Mouse (Mus musculus): Measurements from ENCODE around the gene Gorab. TPM values are rescaled to one million over a fixed set of nuclear protein-coding genes. Genes with fewer than 3 reads are reported as not detected.

Gene Gorab
- polyA plus RNA-seq (2014; fragmentation: Nextera tagmentation; extraction: Ambion mirVana), result 19.6 and 25.2 TPM in 2 replicates

DNA sequence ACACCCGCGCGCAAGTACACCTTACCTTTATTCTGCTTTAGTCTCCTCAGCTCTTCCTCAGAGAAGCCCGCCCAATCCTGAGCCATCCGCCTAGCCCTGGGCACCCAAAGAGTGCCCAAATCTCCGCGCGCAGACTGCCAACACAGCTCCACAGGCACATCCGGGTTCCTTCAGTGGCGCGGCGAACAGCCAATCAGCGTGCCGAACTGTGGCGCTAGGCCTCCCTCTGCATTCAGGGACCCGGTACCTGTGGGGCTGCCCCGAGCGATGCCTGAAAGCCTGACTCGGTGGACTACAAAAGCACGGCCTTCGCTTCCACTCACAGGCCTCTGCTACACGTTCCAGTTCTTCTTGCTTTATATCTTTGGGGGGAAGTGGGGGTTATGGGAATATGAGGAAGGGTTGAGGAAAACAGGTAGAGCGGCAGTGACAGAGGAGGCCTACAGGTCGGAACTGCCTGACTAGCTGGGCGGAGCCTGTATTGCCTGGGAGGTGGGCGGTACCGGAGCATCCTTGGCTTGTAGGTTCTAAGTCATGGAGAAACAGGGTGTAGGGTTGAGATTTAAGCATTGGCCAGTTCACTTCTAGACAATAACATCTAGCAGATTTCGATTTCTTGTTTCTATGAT, at the start of gene Gorab:
Gene Gorab (minus strand): TSS at position 172 of the 629 bp plus-strand sequence.
- Histone ChIP-seq H3K4me2 (ENCODE audit: low read depth, low read length) (peak within 1 kb of the TSS; percentile 81), H3K9ac (replicated peaks; ENCODE audit: low read depth, low read length) (peak within 1 kb of the TSS; percentile 80), H3K36me3 (ENCODE audit: control insufficient read depth, insufficient read depth, low read length) (no peaks in the 10 kb centered on the region), H3K4me1 (ENCODE audit: control insufficient read depth, insufficient read depth, low read length) (peaks cover 12% of the 10 kb centered on the region), H3K27ac (ENCODE audit: low read depth, low read length) (peak within 1 kb of the TSS; percentile 85), H3K27me3 (ENCODE audit: control insufficient read depth, insufficient read depth, low read length) (no peaks in the 10 kb centered on the region), H3K4me3 (ENCODE audit: low read depth, low read length) (peak within 1 kb of the TSS; percentile 67), H3K9me3 (ENCODE audit: control insufficient read depth, low read length) (no peaks in the 10 kb centered on the region)
- WGBS, result under 1% methylated on average over 28 of the region's 28 CpGs
- ATAC-seq (ENCODE audit: low read depth), result peak; percentile 100

DNA sequence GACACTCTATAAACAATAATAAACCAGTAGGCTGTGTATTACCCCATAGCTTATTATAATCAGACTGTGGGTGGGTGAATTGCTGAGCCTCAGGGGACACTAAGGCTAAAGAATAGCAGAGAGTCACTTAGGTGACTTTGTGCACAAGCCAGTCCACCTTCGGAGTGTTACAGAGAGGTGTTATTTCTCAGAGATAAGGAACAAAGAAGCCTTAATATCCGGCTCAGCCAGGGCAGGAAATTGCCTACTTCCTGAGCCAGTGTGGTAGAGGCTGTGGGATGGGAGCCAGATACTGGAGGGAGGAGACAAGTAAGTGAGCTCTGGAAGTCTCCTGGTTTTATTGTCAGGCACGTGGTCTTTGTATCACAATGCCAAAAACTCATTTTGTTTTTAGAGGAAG, 40.4 kb upstream of the Gorab start:
- H3K36me3 ChIP-seq (ENCODE audit: control insufficient read depth, insufficient read depth, low read length), result no peaks in the 10 kb centered on the region
- H3K4me3 ChIP-seq (ENCODE audit: low read depth, low read length), result no peak overlapping the region
- no peak overlapping the region for H3K4me2 ChIP-seq (ENCODE audit: low read depth, low read length)
- no peaks in the 10 kb centered on the region for H3K9me3 ChIP-seq (ENCODE audit: control insufficient read depth, low read length)
- no peak overlapping the region for H3K9ac ChIP-seq (replicated peaks; ENCODE audit: low read depth, low read length)
- WGBS, result 33% methylated on average over 3 of the region's 3 CpGs
- no peak for ATAC-seq (ENCODE audit: low read depth)
- no peaks in the 10 kb centered on the region for H3K27me3 ChIP-seq (ENCODE audit: control insufficient read depth, insufficient read depth, low read length)
- no peaks in the 10 kb centered on the region for H3K4me1 ChIP-seq (ENCODE audit: control insufficient read depth, insufficient read depth, low read length)
- no peak overlapping the region for H3K27ac ChIP-seq (ENCODE audit: low read depth, low read length)

DNA sequence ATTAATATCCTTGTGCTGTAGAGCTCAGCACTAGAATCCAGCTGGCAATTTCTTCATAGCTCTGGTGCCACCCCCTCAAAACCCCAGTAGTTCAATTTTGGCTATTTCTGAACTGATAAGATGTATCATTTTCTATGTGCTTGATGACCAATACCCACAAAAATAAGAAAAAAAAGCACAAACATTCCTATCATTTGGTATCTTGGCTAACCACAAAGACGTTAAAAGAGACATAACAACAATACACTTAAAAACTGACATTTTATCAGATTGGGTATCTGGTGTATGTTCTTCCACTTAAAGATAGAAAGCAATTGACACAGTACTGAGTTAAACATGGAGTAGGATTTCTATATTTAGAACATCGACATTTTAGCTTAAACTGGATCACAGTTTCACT, 35.5 kb upstream of the Gorab start:
- no peaks in the 10 kb centered on the region for H3K9me3 ChIP-seq (ENCODE audit: control insufficient read depth, low read length)
- H3K27me3 ChIP-seq (ENCODE audit: control insufficient read depth, insufficient read depth, low read length), result no peaks in the 10 kb centered on the region
- no peak overlapping the region for H3K4me2 ChIP-seq (ENCODE audit: low read depth, low read length)
- no peaks in the 10 kb centered on the region for H3K36me3 ChIP-seq (ENCODE audit: control insufficient read depth, insufficient read depth, low read length)
- WGBS, result 90% methylated on average over 2 of the region's 2 CpGs
- H3K4me3 ChIP-seq (ENCODE audit: low read depth, low read length), result no peak overlapping the region
- no peak overlapping the region for H3K27ac ChIP-seq (ENCODE audit: low read depth, low read length)
- H3K9ac ChIP-seq (replicated peaks; ENCODE audit: low read depth, low read length), result no peak overlapping the region
- H3K4me1 ChIP-seq (ENCODE audit: control insufficient read depth, insufficient read depth, low read length), result no peaks in the 10 kb centered on the region
- ATAC-seq (ENCODE audit: low read depth), result no peak

DNA sequence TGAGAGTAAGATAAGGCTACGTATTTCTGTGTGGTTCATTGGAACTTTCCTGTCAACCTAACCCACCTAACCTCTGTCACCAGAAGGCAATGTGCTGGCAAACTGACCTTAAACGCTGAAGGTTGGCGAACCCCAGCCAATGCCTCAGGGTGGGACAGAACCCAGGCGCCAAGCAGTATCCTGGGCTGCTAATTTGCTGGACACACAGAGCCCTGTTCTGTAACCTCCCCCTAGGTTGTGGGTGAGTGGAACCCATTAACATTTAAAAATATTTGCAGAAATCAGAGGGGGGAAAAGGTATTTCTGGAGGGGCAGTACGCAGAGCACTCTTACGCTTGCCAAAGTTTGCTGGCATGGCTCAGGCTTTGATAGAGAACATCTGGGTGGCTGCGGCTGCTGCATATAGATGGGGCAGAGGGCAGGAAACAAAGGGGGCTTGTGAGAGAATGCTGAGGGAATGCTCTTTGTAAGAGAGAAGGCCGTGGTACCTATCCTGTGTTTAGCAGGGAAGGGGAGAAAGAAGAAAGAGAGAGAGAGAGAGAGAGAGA, 20.1 kb upstream of the Gorab start:
- Histone ChIP-seq H3K4me1 (ENCODE audit: control insufficient read depth, insufficient read depth, low read length) (no peaks in the 10 kb centered on the region), H3K27ac (ENCODE audit: low read depth, low read length) (no peak overlapping the region), H3K27me3 (ENCODE audit: control insufficient read depth, insufficient read depth, low read length) (no peaks in the 10 kb centered on the region), H3K4me2 (ENCODE audit: low read depth, low read length) (no peak overlapping the region), H3K4me3 (ENCODE audit: low read depth, low read length) (no peak overlapping the region), H3K9me3 (ENCODE audit: control insufficient read depth, low read length) (no peaks in the 10 kb centered on the region), H3K9ac (replicated peaks; ENCODE audit: low read depth, low read length) (no peak overlapping the region), H3K36me3 (ENCODE audit: control insufficient read depth, insufficient read depth, low read length) (no peaks in the 10 kb centered on the region)
- WGBS, result 74% methylated on average over 8 of the region's 8 CpGs
- ATAC-seq (ENCODE audit: low read depth), result no peak

DNA sequence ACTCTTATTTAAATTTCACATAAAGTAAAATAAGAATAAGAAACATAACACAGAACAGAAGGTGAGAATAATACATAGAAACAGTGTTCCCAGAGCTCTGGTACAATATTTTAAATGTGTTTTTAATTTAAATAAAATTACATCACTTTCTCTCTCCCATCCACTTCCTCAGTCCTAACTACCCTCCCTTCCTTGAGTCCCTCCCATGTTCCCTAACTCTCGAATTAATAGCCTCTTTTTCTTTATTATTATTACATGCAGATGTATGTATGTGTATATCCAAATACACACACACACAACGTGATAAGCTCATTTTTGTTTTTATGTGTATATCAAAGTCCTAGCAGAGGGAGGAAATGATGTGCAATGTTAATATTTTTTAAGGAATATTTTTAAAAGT, 13.7 kb upstream of the Gorab start:
- Histone ChIP-seq H3K36me3 (ENCODE audit: control insufficient read depth, insufficient read depth, low read length) (no peaks in the 10 kb centered on the region), H3K9ac (replicated peaks; ENCODE audit: low read depth, low read length) (no peak overlapping the region), H3K4me2 (ENCODE audit: low read depth, low read length) (no peak overlapping the region), H3K9me3 (ENCODE audit: control insufficient read depth, low read length) (no peaks in the 10 kb centered on the region), H3K27me3 (ENCODE audit: control insufficient read depth, insufficient read depth, low read length) (no peaks in the 10 kb centered on the region), H3K4me1 (ENCODE audit: control insufficient read depth, insufficient read depth, low read length) (no peaks in the 10 kb centered on the region), H3K27ac (ENCODE audit: low read depth, low read length) (no peak overlapping the region), H3K4me3 (ENCODE audit: low read depth, low read length) (no peak overlapping the region)
- no peak for ATAC-seq (ENCODE audit: low read depth)
- WGBS, result 81% methylated on average over 2 of the region's 2 CpGs

DNA sequence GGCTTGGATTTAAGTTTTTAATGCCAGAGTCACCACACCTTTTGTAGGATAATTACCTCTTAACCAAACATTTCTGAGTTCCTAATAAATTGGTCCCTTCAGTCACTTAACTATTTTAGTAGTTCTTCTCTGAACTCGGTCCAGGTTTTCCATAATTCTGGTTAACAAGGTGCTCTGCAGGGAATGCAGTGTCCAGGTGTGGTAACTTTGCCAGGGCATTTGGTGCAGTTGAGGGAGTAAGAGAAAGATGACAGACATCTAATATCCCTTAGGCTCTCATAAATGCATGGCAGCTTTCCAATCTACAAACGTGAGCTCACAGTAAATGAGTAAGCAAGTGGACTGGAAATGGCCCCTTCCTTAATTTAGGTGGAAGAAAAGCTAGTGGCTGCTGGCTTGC, 10.7 kb upstream of the Gorab start:
- H3K36me3 ChIP-seq (ENCODE audit: control insufficient read depth, insufficient read depth, low read length), result no peaks in the 10 kb centered on the region
- no peak overlapping the region for H3K27ac ChIP-seq (ENCODE audit: low read depth, low read length)
- WGBS, result 83% methylated on average over 2 of the region's 2 CpGs
- no peaks in the 10 kb centered on the region for H3K4me1 ChIP-seq (ENCODE audit: control insufficient read depth, insufficient read depth, low read length)
- no peak overlapping the region for H3K9ac ChIP-seq (replicated peaks; ENCODE audit: low read depth, low read length)
- H3K4me3 ChIP-seq (ENCODE audit: low read depth, low read length), result no peak overlapping the region
- no peak for ATAC-seq (ENCODE audit: low read depth)
- H3K27me3 ChIP-seq (ENCODE audit: control insufficient read depth, insufficient read depth, low read length), result no peaks in the 10 kb centered on the region
- H3K4me2 ChIP-seq (ENCODE audit: low read depth, low read length), result no peak overlapping the region
- H3K9me3 ChIP-seq (ENCODE audit: control insufficient read depth, low read length), result no peaks in the 10 kb centered on the region

DNA sequence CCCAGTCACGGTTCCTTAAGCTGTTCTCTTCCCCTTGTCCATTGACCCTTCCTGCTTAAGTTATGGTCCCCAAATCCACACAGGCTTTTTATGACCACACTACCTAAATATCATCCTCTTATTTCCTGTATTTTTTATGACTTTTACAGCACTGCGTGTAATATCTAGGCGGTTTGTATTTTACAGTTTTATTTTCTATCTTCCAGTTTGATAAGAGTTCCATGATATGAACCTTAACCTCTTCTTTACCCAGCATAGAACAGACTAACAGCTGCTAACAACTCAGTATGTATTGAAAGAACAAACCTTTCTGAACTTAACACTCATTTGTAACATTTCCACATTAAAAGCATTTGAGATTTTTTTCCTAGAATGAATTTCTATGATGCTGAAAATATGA, 2.7 kb upstream of the Gorab start:
- ATAC-seq (ENCODE audit: low read depth), result no peak
- Histone ChIP-seq H3K4me2 (ENCODE audit: low read depth, low read length) (no peak overlapping the region), H3K4me3 (ENCODE audit: low read depth, low read length) (no peak overlapping the region), H3K4me1 (ENCODE audit: control insufficient read depth, insufficient read depth, low read length) (peaks cover 12% of the 10 kb centered on the region), H3K27me3 (ENCODE audit: control insufficient read depth, insufficient read depth, low read length) (no peaks in the 10 kb centered on the region), H3K9ac (replicated peaks; ENCODE audit: low read depth, low read length) (no peak overlapping the region), H3K27ac (ENCODE audit: low read depth, low read length) (no peak overlapping the region), H3K9me3 (ENCODE audit: control insufficient read depth, low read length) (no peaks in the 10 kb centered on the region), H3K36me3 (ENCODE audit: control insufficient read depth, insufficient read depth, low read length) (no peaks in the 10 kb centered on the region)
- 81% methylated on average over 3 of the region's 3 CpGs for WGBS

DNA sequence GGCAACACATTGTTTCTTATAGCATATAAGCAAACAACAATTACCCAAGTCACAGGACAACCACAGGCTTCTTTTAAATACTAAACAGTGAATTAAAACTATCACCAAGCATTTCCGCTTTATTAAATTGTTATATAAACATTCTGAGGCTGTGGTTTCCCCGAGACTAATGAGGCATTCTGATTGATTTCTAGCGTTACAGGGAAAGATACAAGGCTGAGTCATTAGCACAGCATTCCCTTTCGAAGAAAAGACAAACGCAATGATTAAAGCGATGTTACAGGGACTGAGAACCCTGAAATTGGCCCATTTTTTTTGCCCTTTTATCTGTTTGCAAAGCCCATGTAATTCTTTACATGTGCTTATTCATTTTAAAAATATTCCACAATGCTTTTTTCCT, 12.1 kb downstream of the Gorab start:
- H3K27me3 ChIP-seq (ENCODE audit: control insufficient read depth, insufficient read depth, low read length), result no peaks in the 10 kb centered on the region
- peaks cover 22% of the 10 kb centered on the region for H3K36me3 ChIP-seq (ENCODE audit: control insufficient read depth, insufficient read depth, low read length)
- no peak overlapping the region for H3K4me2 ChIP-seq (ENCODE audit: low read depth, low read length)
- no peaks in the 10 kb centered on the region for H3K9me3 ChIP-seq (ENCODE audit: control insufficient read depth, low read length)
- no peaks in the 10 kb centered on the region for H3K4me1 ChIP-seq (ENCODE audit: control insufficient read depth, insufficient read depth, low read length)
- H3K27ac ChIP-seq (ENCODE audit: low read depth, low read length), result no peak overlapping the region
- 76% methylated on average over 6 of the region's 6 CpGs for WGBS
- no peak overlapping the region for H3K9ac ChIP-seq (replicated peaks; ENCODE audit: low read depth, low read length)
- H3K4me3 ChIP-seq (ENCODE audit: low read depth, low read length), result no peak overlapping the region
- no peak for ATAC-seq (ENCODE audit: low read depth)

DNA sequence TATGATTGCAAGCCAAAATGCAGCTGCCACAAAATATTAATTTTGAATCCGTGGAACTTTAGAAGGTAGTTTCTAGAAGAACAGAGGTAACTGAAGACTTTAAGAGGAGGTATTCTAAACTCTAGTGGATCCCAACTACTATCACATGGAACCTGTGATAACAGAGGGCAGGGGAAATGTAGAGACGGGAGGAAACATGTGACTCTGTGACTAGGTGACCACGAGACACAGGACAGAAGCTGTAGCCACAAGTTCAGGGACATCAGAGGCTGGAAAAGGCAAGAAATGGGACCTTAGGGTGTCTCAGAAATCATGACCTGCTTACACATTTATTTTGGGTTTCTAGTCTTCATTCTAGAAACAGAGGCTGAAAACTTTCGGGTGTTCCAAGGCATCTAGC, 13.4 kb downstream of the Gorab start:
- 92% methylated on average over 4 of the region's 4 CpGs for WGBS
- no peaks in the 10 kb centered on the region for H3K4me1 ChIP-seq (ENCODE audit: control insufficient read depth, insufficient read depth, low read length)
- no peak overlapping the region for H3K9ac ChIP-seq (replicated peaks; ENCODE audit: low read depth, low read length)
- no peak overlapping the region for H3K4me2 ChIP-seq (ENCODE audit: low read depth, low read length)
- H3K4me3 ChIP-seq (ENCODE audit: low read depth, low read length), result no peak overlapping the region
- no peaks in the 10 kb centered on the region for H3K9me3 ChIP-seq (ENCODE audit: control insufficient read depth, low read length)
- no peak overlapping the region for H3K27ac ChIP-seq (ENCODE audit: low read depth, low read length)
- H3K27me3 ChIP-seq (ENCODE audit: control insufficient read depth, insufficient read depth, low read length), result no peaks in the 10 kb centered on the region
- no peak for ATAC-seq (ENCODE audit: low read depth)
- peaks cover 20% of the 10 kb centered on the region for H3K36me3 ChIP-seq (ENCODE audit: control insufficient read depth, insufficient read depth, low read length)

Data from neural tube, embryonic 14.5 days (tissue).